Mouse (Mus musculus) T-helper 2 cell (primary cell): Measurements from ENCODE around the gene Zbtb49.

Experiments
- in situ Hi-C: fragments of 300-600 bp; cut with MboI, MseI; formaldehyde crosslinking; loops from one replicate; pipeline ENCODE4 v1.15.1; 2025; ENCODE audit warnings: high pct_unique_total_duplicates

Gene Zbtb49

DNA sequence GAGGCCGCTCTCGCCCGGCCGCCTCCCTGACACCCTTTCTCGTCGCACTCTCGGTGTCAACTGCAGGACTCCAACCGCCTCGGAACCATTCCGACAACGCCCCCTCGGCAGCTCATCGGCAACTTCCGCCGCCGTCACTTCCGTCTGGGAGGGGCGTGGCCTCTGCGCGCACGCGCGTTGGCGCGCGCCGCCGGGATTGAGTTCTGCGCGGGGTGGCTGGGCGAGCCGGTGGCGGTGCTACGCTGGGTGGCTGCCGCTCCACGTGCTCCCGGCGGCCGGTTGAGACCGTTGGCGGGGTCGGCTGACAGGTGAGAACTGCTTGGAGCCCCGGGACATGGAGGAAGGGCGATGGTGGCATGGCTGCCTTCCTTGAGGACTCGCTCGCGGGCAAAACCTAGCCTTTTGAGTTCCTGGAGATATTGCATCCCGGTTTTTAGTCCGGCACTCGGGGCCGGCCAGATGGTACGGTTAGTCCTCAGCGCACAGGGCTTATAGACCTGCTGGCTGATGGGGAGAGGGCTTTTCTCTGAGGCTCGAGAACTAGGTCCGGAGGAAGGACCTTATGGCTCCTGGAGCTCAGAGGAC is at the start of gene Zbtb49, which contains the start of gene Lyar:
Zbtb49 (minus strand) TSS at position 130 of the 585 bp plus-strand sequence.
Lyar (plus strand) TSS at position 143 of the 585 bp plus-strand sequence.
- in situ Hi-C loops = loop anchor here (10.0 kb wide), 1 partner anchor 1176 kb away; no protein-coding TSS in a partner anchor

- in situ Hi-C loops = loop anchor here (10.0 kb wide), 1 partner anchor 1725 kb away; no protein-coding TSS in a partner anchor
These were observed 39.9 kb upstream of the Zbtb49 start, which contains the start of gene Tmem128 for GRCm38 (mm10) chr5:38260107-38260682. Gene Tmem128 (plus strand): TSS chr5:38260185.

DNA sequence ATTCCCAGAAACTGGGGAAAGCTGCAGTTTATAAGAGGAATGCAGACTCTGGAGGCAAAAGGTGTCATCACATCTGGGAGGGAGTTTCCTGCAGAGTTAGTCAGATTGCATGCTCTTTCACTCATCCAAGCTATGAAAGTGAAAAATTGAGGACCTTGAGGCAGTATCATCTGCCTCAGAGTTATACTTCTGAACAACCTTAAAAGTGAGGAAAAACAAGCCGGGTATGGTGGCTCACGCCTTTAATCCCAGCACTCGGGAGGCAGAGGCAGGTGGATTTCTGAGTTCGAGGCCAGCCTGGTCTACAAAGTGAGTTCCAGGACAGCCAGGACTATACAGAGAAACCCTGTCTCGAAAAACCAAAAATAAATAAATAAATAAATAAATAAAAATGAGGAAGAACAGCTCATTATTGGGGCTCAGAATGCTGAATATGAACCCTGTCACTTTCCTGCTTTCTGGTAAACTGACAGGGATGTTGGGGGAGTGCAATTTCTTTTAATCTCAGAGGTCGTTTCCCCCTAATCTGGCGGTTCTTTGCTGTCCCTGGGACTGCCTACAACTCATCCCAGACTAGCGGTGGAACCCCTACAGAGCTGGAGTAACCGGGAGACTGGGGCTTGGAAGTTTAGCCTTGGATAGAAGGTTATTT is 39.3 kb upstream of the Zbtb49 start:
- in situ Hi-C loops = loop anchor here (10.0 kb wide), 1 partner anchor 1725 kb away; no protein-coding TSS in a partner anchor

- in situ Hi-C loops = no loop called here
These were observed 38.5 kb upstream of the Zbtb49 start for GRCm38 (mm10) chr5:38258773-38259146.

DNA sequence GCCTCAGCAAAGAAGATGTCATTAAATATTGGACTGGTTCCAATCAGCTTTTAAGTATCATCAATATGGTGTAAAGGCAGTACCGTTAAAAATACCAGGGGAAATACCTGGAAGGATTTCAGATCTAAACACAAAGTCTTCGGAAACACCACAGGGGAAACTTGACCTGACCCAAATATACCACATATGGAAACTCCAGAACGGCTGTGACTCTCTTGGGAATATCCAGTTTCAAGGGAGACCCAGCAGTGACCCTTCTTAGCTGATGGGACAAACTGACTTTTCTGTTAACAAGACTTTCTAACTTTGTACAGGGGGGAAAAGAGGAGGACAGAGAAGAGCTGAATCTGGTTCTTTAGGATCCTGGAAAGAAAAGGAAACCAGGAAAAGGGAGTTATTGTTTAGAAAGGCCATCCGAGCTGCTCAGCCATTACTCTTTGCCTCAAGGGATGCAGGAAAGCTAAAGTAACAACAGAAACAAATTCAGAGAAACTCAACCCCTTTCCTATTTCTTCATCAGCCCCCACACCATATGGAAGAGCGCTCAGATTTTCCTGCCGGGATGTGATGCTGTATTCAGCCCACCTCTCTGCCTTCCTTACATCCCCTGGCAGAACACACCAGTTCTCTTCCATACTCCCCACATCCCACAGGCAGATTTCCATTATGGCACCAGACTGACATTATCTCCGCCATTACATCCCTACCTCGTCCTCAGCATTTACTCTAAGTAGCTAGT is 37.9 kb upstream of the Zbtb49 start:
- in situ Hi-C loops = no loop called here

DNA sequence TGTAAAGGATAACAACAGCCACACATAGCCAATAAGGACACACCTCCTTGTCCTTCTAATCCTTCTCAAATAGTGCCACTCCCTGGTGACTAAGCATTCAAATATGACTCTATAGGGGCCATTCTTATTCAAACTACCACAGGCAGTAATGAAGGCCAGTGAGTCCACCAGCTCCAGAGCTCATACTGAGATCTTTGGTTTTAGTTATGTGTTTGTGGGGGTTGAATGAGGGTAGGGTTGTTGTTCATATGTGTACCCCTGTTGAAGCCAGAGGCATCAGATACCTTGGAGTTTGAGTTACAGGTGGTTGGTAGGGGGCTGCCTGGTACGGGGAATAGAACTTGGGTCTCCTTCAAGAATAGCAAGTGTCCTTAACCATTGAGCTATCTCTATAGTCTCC is 36.3 kb upstream of the Zbtb49 start:
- in situ Hi-C loops = no loop called here

- in situ Hi-C loops = no loop called here
These were observed 35.4 kb upstream of the Zbtb49 start for GRCm38 (mm10) chr5:38255644-38256043.

DNA sequence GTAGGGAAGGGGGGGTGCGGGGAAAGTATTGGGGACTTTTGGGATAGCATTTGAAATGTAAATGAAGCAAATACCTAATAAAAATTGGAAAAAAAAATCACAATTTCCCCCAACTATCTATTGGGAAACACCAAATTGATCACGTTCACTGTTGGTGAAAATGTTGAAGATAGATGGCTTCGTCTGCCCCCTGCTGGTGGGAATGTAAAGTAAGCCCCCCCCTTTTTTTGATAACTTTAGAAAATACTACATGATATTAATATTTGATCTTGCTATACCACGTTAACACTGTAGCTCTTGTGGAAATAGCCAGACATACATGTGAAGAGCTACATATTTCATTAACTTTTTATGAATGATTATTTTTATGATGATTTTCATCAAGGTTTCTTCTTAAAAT is 34.9 kb upstream of the Zbtb49 start:
- in situ Hi-C loops = no loop called here

- in situ Hi-C loops = no loop called here
These were observed 21.7 kb upstream of the Zbtb49 start for GRCm38 (mm10) chr5:38241966-38242365.

DNA sequence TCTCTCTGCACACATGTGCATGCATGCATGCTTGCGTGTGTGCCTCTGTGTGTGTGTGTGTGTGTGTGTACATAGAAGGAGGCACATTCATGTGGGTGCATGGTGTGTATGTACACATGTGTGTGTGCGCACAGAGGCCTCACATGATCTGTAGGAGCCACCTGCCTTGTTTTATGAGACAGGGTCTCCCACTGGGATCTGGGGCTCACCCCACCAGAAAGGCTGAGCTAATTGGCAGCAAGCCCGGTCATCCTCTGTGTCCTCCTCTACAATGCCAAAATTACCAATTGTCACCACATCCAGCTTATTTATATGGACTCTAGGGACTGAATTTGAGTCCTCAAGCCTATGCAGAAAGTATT is 21.2 kb upstream of the Zbtb49 start:
- in situ Hi-C loops = no loop called here

DNA sequence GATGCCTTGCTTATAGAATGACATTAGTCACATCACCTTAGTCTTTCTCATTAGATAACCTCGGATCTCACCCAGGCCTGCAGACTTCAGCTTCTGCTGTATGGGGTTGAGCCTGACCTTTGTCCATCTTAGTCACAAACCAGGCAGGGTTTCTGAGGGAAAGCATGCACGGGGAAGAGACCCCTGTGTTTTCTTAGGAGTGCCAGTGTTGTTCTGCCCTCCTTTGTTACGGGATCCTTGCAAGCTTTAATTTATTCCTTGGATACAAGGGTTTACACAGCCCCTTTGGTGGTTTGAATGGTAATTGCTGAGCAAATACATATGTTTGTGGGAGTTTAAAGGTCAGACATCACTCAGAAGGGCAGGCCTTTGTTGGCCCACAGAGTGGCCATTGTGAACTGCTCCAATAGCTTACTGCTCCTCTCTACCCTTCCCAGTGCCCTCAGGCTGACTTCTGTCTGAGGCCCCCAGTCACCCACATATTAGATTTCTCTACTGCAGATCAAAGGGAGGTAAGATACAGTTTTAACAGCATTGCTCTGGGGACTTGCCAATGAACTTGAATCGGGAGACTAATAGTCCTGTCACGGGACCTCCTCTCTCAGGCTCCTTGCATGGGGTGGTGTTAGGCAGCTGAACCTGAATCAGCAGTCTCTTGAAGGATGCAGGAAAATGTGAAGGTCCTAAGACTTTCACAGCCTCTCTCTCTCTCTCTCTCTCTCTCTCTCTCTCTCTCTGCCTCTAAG is 20.6 kb upstream of the Zbtb49 start:
- in situ Hi-C loops = no loop called here

DNA sequence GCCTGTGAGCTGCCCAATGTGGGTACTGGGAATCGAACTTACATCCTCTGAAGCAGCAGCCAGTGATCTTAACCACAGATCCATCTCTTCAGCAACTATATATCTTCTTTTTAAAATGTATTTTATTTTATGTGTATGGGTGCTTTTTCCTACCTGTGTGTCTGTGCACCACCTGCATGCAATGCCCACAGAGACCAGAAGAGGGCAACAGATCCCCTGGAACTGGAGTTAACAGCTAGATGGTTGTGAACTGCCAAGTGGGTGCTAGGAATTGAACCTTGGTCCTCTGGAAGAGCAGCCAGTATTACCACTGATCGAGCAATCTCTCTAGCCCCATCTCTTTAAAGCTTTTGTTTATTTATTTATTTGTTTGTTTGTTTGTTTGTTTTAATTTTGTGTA is 16.4 kb upstream of the Zbtb49 start:
- in situ Hi-C loops = no loop called here

DNA sequence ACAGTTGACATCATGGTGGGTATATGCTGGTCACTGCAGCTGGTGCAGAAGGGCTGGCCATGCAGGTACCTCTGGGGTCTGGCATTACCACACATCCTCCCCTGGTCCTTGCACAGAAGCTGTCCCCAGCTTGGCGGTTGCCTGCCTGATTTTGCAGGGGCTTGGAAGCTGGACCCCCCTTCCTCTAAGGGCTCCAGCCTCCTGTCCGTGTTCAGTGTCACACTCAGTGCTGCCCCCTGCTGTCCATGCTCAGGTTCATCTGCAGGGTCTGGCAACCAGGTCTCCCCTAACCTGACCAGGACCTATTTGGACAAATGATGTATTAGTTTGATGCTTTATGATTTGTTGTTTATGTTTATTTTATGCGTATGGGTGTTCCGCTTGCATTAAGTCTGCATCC is 15.2 kb upstream of the Zbtb49 start:
- in situ Hi-C loops = no loop called here

GRCm38 (mm10) chr5:38219771-38220307 is 418 bp downstream of the Zbtb49 start:
- in situ Hi-C loops = loop anchor here (10.0 kb wide), 1 partner anchor 1175 kb away; no protein-coding TSS in a partner anchor

DNA sequence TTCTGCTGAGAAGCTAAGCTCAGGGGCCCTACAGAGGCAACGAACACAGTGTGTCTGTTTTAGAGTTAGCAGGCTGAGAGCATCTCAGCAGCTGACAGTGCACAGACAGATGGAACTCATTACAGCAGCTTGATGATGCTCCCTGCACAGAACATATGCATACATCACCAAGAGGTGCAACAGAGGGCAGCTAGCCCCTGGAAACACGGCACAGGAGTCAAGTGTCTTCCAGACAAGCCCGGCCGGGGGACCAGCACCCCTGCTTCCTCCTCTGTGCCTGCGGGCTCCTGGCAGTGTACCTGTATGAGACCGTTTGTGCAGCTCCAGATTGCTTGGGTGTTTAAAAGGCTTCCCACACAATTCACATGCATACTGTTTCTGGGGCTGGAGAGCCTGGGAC is 7.2 kb downstream of the Zbtb49 start:
- in situ Hi-C loops = no loop called here

GRCm38 (mm10) chr5:38211691-38212090 is 8.6 kb downstream of the Zbtb49 start:
- in situ Hi-C loops = no loop called here

- in situ Hi-C loops = no loop called here
These were observed 11.3 kb downstream of the Zbtb49 start for GRCm38 (mm10) chr5:38208985-38209384.

DNA sequence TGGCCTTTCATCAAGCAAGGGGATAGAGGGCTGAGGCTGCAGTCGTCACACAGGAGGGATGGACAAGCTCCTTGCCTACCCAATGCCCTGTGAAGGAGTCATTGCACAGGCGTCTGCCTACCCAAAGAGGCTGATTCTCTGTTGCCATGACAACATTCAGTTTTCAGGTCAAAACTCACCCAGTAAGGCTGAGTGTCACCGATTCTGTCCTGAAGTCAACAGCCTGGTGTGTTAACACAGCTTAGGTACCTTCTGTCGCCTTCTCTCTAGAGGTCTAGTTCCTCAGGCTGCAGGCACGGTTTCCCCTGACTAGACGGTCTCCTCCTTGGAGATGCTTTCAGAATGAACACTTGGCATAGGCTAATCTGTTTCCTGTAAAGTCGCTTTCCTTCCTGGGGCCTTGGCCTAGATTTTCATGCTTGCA is 14.9 kb downstream of the Zbtb49 start:
- in situ Hi-C loops = no loop called here

DNA sequence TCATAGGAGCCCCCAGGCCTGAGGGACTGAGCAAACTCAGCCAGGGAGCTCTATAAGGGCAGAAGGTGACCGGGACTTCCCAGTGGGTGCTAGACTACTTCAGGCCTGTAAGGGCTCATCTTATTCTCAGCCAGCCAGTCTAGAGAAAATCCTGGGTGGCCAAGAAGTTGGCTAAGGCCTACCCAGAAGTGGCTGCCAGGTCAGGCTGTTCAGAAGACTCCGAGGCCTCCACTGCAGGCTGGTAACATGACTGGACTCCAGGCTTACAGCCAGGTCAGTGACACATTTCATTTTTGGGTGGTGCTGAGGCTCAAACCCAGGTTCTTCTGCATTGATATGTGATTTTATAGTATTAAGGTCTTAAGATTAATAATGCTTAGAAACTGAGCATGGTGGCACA is 20.6 kb downstream of the Zbtb49 start:
- in situ Hi-C loops = no loop called here

- in situ Hi-C loops = no loop called here
These were observed 22.8 kb downstream of the Zbtb49 start for GRCm38 (mm10) chr5:38197482-38197823.

DNA sequence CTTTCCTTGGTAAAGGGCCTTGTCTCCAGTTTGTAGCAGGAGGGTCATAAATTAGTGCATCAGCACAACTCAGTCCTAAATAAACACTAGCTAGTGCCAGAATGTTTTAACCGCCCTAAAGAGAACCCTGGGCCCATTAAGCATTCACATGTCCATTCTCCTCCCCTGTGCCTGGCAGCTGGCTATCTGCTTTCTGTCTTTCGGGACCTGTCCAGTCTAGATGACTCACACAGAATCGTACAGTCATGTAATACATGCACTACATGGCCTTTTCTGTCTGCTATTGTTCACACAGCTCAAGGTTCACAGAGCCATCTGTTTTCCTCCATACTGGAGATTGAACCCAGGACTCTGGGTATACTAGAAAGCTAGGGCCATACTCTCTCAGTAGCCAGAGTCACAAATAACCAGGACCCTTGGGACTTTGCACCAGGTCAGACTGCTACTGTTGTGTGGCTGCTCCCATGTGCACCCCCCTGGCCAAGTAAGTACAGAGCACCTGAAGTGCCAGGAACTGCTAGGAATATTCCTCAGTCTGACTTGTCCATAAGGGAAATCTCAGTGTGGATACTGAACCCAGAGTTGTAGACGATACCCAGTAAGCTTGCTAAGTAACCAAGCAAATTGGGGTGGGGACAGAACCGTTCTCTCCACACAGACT is 23.3 kb downstream of the Zbtb49 start:
- in situ Hi-C loops = no loop called here
